ENCODE assay signal across 8 mouse cellular contexts in the genomic region with DNA sequence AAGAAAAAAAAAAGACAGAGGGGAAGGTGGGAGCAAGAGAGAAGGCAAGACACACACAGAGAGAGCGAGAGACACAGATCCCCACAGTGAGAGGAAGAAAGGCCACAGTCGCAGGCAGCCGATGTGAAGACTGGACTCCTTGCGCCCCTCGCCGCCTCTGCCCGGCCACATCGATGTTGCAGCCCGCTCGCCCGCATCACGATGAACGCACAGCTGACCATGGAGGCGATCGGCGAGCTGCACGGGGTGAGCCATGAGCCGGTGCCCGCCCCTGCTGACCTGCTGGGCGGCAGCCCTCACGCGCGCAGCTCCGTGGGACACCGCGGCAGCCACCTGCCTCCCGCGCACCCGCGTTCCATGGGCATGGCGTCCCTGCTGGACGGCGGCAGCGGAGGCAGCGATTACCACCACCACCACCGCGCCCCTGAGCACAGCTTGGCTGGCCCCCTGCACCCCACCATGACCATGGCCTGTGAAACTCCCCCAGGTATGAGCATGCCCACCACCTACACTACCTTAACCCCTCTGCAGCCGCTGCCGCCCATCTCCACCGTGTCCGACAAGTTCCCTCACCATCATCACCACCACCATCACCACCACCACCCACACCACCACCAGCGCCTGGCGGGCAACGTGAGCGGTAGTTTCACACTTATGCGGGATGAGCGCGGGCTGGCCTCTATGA. TPM values are rescaled to one million over a fixed set of nuclear protein-coding genes. Genes with fewer than 3 reads are reported as not detected.
DNase-seq lines count a peak whose midpoint lies in the region; ATAC-seq and TF ChIP-seq lines count a peak whose summit lies in the region.

No protein-coding gene starts in this region.

- H3K27ac ChIP-seq in heart, adult 2 months = no peak overlapping the region
- H3K27ac ChIP-seq in forebrain, embryonic 12.5 days = 0 out of 2 replicates have a peak overlapping the region, but pooled peaks have one; percentile 19
- H3K27ac ChIP-seq in liver, embryonic 14.5 days = no peak overlapping the region

- peaks cover 44% of the 10 kb centered on the region for H3K27me3 ChIP-seq in heart, adult 2 months (ENCODE audit: control insufficient read depth, insufficient read depth, low read length)
- H3K27me3 ChIP-seq in E14TG2a.4 (ENCODE audit: insufficient read depth, low read length) = peaks cover 94% of the 10 kb centered on the region
- peaks cover 98% of the 10 kb centered on the region for H3K27me3 ChIP-seq in forebrain, embryonic 12.5 days
- H3K27me3 ChIP-seq in liver, embryonic 14.5 days (ENCODE audit: control insufficient read depth, insufficient read depth, low read length) = peaks cover 88% of the 10 kb centered on the region

- TF ChIP-seq POLR2A in heart, adult 2 months (IDR thresholded peaks at IDR 0.05; ENCODE audit: insufficient read depth, low read depth, low read length) = no peak

- H3K9me3 ChIP-seq in E14TG2a.4 (ENCODE audit: low read length) = no peaks in the 10 kb centered on the region; the same call in 1 of the 2 replicates
- no peaks in the 10 kb centered on the region for H3K9me3 ChIP-seq in forebrain, embryonic 12.5 days
- H3K9me3 ChIP-seq in liver, embryonic 14.5 days (ENCODE audit: control insufficient read depth, low read length) = no peaks in the 10 kb centered on the region

- H3K36me3 ChIP-seq in heart, adult 2 months (ENCODE audit: control insufficient read depth, insufficient read depth, low read length) = no peaks in the 10 kb centered on the region
- H3K36me3 ChIP-seq in E14TG2a.4 (ENCODE audit: insufficient read depth, low read length) = no peaks in the 10 kb centered on the region
- H3K36me3 ChIP-seq in forebrain, embryonic 12.5 days (replicated peaks) = no peaks in the 10 kb centered on the region
- H3K36me3 ChIP-seq in liver, embryonic 14.5 days (replicated peaks; ENCODE audit: control insufficient read depth, insufficient read depth, low read depth) = no peaks in the 10 kb centered on the region

- DNase-seq in heart, adult 2 months = no peak
- no peak for DNase-seq in heart, postnatal 10 days
- DNase-seq in liver, embryonic 14.5 days (ENCODE audit: low read depth in 3 of 3, low spot score in 3 of 3) = no peak
- DNase-seq in frontal cortex, postnatal 14 days (ENCODE audit: low spot score in 2 of 2) = no peak
- no peak for DNase-seq in thymus, adult 18-20 months
- no peak for DNase-seq in frontal cortex, adult 2 months (ENCODE audit: extremely low spot score in 1 of 2, low spot score in 1 of 2)

- 2% methylated on average over 48 of the region's 48 CpGs for WGBS in heart, adult 2 months
- WGBS in forebrain, embryonic 12.5 days = under 1% methylated on average over 48 of the region's 48 CpGs
- whole genome bisulfite sequencing in liver, embryonic 14.5 days (ENCODE audit: insufficient replicate concordance) = 2% methylated on average over 48 of the region's 48 CpGs

- peak; percentile 24 for ATAC-seq in forebrain, embryonic 12.5 days (ENCODE audit: low FRiP score)
- no peak for ATAC-seq in liver, embryonic 14.5 days (ENCODE audit: insufficient read depth)

- no peak for TF ChIP-seq CTCF in heart, adult 2 months (IDR thresholded peaks at IDR 0.05)
- no peak for TF ChIP-seq CTCF in E14TG2a.4 (conservative IDR thresholded peaks at IDR 0.05; ENCODE audit: low read length)
- no peak for TF ChIP-seq CTCF in liver, embryonic 14.5 days (IDR thresholded peaks at IDR 0.05; ENCODE audit: low read depth)

- H3K4me1 ChIP-seq in heart, adult 2 months (ENCODE audit: control insufficient read depth, insufficient read depth, low read length) = peaks cover 1% of the 10 kb centered on the region; the same call in 1 of the 2 replicates
- peaks cover 62% of the 10 kb centered on the region for H3K4me1 ChIP-seq in E14TG2a.4 (replicated peaks; ENCODE audit: low read depth, low read length)
- H3K4me1 ChIP-seq in forebrain, embryonic 12.5 days = peaks cover 47% of the 10 kb centered on the region
- 0 out of 4 replicates have a peak, but pooled peaks cover 0 to 2% of the 10 kb centered on the region in 2 experiments for H3K4me1 ChIP-seq in liver, embryonic 14.5 days (replicated peaks; ENCODE audit: control insufficient read depth in 2 of 2, insufficient read depth in 2 of 2, low read length in 1 of 2)

- H3K4me2 ChIP-seq in forebrain, embryonic 12.5 days = peak overlapping the region; percentile 78
- peak overlapping the region; percentile 49 for H3K4me2 ChIP-seq in liver, embryonic 14.5 days (ENCODE audit: low read depth)

- no peak for TF ChIP-seq EP300 in heart, adult 2 months (IDR thresholded peaks at IDR 0.05; ENCODE audit: insufficient read depth, low read depth, low read length)
- TF ChIP-seq EP300 in liver, embryonic 14.5 days (IDR thresholded peaks at IDR 0.05; ENCODE audit: low read depth) = no peak

- no peaks in the 10 kb centered on the region for H3K79me2 ChIP-seq in heart, adult 2 months (replicated peaks; ENCODE audit: control insufficient read depth, insufficient read depth, low read length)

- intact Hi-C loops in heart, adult 2 months (cut with DNase I) = no loop called here
- intact Hi-C loops in heart, postnatal 10 days (cut with DNase I) = no loop called here

- H3K4me3 ChIP-seq in heart, adult 2 months = peak overlapping the region; percentile 35; the same call in 1 of the 2 replicates
- H3K4me3 ChIP-seq in E14TG2a.4 (replicated peaks; ENCODE audit: low read length) = peak overlapping the region; percentile 74
- peak overlapping the region; percentile 52 for H3K4me3 ChIP-seq in forebrain, embryonic 12.5 days (replicated peaks)
- H3K4me3 ChIP-seq in liver, embryonic 14.5 days (ENCODE audit: insufficient read depth in 1 of 2, low read depth in 2 of 2, low read length in 2 of 2) = peak overlapping the region; percentile 43 to 51

- 0 out of 2 replicates have a peak overlapping the region, but pooled peaks have one; percentile 18 for H3K9ac ChIP-seq in heart, adult 2 months (ENCODE audit: low read depth, low read length)
- peak overlapping the region; percentile 56 for H3K9ac ChIP-seq in forebrain, embryonic 12.5 days
- no peak overlapping the region; the same call in 1 of the 2 replicates for H3K9ac ChIP-seq in liver, embryonic 14.5 days (replicated peaks)

RNA-seq across cellular contexts. Expression of a gene that starts 0.5 kb away (rescaled TPM):
- total RNA-seq in heart, adult 2 months (2021) = not detected
- not detected in 2 replicates for polyA plus RNA-seq in heart, adult 2 months (2012; rRNA removed)
- not detected for total RNA-seq in heart, postnatal 10 days (2021)
- 2.7 TPM in 2 replicates for polyA plus RNA-seq in forebrain, embryonic 12.5 days (2016; fragmentation: Nextera tagmentation; extraction: Ambion mirVana)
- polyA plus RNA-seq in liver, embryonic 14.5 days (2012; rRNA removed) = 0.84 and 1.1 TPM in 2 replicates
- polyA plus RNA-seq in liver, embryonic 14.5 days (2014; fragmentation: Nextera tagmentation; extraction: Ambion mirVana) = 0.77 and 1.6 TPM in 2 replicates
- polyA plus RNA-seq in frontal cortex, adult 2 months (2012; rRNA removed) = 0.02 TPM in 1 of 2 replicates, not detected in the other
